Mouse (Mus musculus) layer of hippocampus, postnatal 14 days (tissue): ENCODE results near the gene Gm28891. TPM values are rescaled to one million over a fixed set of nuclear protein-coding genes. Genes with fewer than 3 reads are reported as not detected.
"Not testable (repeated sequence)": the region's sequence is repeated elsewhere in the genome, so short reads cannot be mapped to it uniquely, and the experiment has no call there.

ENCODE experiments used
- DNase-seq, 2 experiments: peaks; one replicate each; pipeline ENCODE4 v3.0.0; 2021 to 2022; ENCODE audit warnings: low spot score in 2 of 2, mixed read lengths in 1 of 2
- long read RNA-seq, 2 experiments: library from polyadenylated mRNA; stranded (forward); transcript quantifications; one replicate each; pipeline ENCODE4 v2.0.0; 2021
- total RNA-seq, 2 experiments: library from RNA; stranded (reverse); gene quantifications; 2 replicates each; pipeline ENCODE4 v1.2.3; 2021

The Gm28891 gene
- total RNA-seq: not detected
- long read RNA-seq, experiment 1: 0 reads
- long read RNA-seq, experiment 2: 0 reads

- not testable (repeated sequence) for DNase-seq
Measured at GRCm38 (mm10) chrY:60240902-60241301, at the start of gene Gm28891. TSS of gene Gm28891 (plus strand) at chrY:60241202.
